Mouse (Mus musculus): Measurements from ENCODE around the gene Aqp3.

- TF ChIP-seq CTCF (IDR thresholded peaks at IDR 0.05; ENCODE audit: borderline replicate concordance, insufficient read depth, low read length) (no peak), POLR2A (IDR thresholded peaks at IDR 0.05; ENCODE audit: low read depth, low read length) (no peak)
Measured at GRCm38 (mm10) chr4:41042880-41043279, 55.1 kb downstream of the Aqp3 start.
